Mouse (Mus musculus) gastrocnemius, adult 2 months (tissue): ENCODE results near the gene Synpo2. TPM values are rescaled to one million over a fixed set of nuclear protein-coding genes. Genes with fewer than 3 reads are reported as not detected.

Source experiments
- DNase-seq: peaks from one replicate; pipeline ENCODE4 v3.0.0; 2022
- H3K27ac ChIP-seq: fragments of 200-600 bp; 2 replicates; pipeline ENCODE4 v1.8.1; 2022; ENCODE audit warnings: mild to moderate bottlenecking
- H3K4me3 ChIP-seq: fragments of 200-600 bp; 2 replicates; pipeline ENCODE4 v1.8.1; 2022; ENCODE audit warnings: mild to moderate bottlenecking, moderate library complexity
- CTCF ChIP-seq: fragments of 200-600 bp; IDR thresholded peaks from 2 replicates; pipeline ENCODE4 v1.8.1; 2022; ENCODE audit warnings: antibody characterized with exemption, mild to moderate bottlenecking, moderate library complexity
- intact Hi-C: fragments of 180-260 bp; cut with DNase I; formaldehyde crosslinking; loops from one replicate; pipeline ENCODE4 v1.15.1; 2025
- total RNA-seq, 2 experiments: library from RNA; stranded (reverse); gene quantifications; 2 replicates each; pipeline ENCODE4 v1.2.3; 2021

Gene Synpo2
- total RNA-seq, 2 experiments from 2014 or later = 209 to 273 TPM

GRCm38 (mm10) chr3:123158579-123158978, 77.4 kb downstream of the Synpo2 start:
- peak; percentile 87 for DNase-seq
- intact Hi-C loops = loop anchor here (1.0 to 5.0 kb wide), 3 partner anchors 42 to 220 kb away; partner anchors contain the start of gene Usp53
- Histone ChIP-seq H3K27ac (peak overlapping the region; percentile 92), H3K4me3 (peak overlapping the region; percentile 60)
- peak; percentile 82 for TF ChIP-seq CTCF

DNA sequence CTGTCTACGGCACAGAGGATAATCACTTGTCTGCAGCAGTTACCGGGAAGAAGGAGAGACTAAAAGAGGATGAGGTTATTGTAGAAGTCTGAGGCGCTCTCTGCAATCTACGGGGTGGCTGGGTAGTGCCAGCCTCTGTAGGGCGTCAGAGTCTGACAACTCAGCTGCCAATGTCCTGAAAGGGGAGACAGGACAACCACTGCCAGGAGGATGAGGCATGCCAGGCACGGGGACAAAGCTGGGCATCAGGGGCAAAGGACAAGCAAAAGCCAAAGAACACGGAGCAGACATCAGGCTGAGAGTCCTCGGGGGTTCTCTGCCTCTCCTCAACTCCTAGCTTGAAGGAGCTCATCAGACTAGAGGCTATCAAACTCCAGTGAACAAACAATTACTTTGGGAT, 82.6 kb downstream of the Synpo2 start:
- intact Hi-C loops = loop anchor here (1.0 kb wide), 1 partner anchor 37 kb away; no protein-coding TSS in a partner anchor
- H3K27ac ChIP-seq = peak overlapping the region; percentile 95
- DNase-seq = peak; percentile 91

DNA sequence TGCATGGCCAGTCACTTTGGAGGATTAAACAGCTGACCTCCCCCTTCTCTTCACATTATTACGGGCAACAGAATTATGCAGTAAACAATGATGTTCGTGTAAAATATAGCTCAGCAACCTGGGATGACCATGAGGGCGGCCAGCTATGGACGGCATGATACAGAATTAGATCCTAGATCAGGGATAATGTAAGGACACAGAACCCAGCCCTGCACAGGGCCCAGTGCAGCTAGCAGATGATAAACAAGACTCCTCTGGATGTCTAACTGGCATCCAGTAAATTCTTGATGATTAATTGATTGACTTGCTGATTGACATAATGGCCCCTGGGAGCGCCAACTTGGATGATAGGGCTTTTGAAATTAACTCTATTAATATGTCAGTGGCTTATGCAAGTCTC, 83.0 kb downstream of the Synpo2 start:
- DNase-seq = peak; percentile 56
- intact Hi-C loops = loop anchor here (1.0 kb wide), 1 partner anchor 37 kb away; no protein-coding TSS in a partner anchor
- Histone ChIP-seq H3K27ac (peak overlapping the region; percentile 95), H3K4me3 (peak overlapping the region; percentile 48)
- no peak for TF ChIP-seq CTCF

More for the DNA sequence above, 82.6 kb downstream of the Synpo2 start:
- peak overlapping the region; percentile 48 for H3K4me3 ChIP-seq
- TF ChIP-seq CTCF = no peak

DNA sequence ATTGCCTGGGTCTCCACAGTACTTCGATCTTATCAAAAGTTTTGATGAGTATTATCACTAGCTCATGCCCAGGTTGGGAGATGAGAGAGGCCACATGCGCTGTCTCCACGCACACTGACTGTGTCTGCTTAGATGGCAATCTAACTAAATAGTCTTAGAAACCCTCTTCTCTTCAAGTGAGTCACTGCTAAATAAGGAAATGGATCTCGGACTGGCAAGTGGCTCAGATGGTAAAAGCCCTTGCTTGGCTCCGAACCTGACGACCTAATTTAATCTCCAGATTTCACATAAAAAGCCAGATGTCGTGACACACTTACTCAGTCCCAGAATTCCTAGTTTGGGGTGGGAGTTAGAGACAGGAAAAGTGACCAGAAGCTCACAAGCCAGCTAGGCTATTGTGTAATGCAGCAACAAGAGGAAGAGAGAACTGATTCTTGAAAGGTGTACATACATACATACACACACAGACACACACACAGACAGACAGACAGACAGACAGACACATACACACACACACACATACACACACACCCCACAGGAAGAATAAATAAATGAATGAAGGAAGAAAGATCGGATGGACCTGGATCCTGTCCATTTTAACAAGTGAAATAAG, 85.3 kb downstream of the Synpo2 start:
- Histone ChIP-seq H3K4me3 (no peak overlapping the region), H3K27ac (peak overlapping the region; percentile 95)
- intact Hi-C loops = no loop called here
- TF ChIP-seq CTCF = no peak
- DNase-seq = no peak

DNA sequence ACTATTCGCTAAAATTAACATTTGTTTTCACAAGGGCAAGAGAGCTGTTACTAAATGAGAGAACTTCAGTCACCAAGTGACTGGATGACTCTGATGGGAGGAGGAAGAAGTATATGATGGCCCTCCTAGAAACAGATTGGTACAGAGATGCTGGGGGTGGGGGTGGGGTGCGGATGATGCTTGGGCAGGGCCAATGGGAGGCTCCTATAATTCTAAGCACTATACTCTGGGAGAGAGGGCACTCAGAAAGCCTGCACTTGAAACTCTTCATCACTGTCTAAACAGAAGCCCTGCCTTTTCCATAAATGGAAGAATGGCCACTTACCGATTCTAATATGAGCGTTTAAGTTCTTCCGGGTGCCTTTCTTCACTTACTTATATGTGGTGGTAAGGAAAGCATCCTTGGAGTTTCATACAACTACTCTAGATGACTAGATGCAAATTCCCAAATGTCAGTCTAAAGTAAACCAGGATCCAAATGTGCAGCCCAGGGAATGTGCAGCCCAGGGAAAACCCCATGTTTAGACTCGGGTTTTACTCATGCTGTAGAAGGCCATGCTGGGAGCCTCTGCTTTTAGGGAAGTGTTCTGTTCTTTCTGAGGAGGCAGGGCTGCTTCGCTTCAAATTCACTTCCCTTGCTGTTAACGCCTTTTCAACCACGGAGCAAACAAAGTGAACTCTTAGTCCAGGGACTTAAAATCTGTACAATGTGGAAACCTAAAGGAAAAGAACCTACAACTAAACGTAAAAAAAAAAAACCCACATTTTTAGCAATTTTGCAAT, 86.4 kb downstream of the Synpo2 start:
- no peak for DNase-seq
- TF ChIP-seq CTCF = no peak
- Histone ChIP-seq H3K27ac (0 out of 2 replicates have a peak overlapping the region, but pooled peaks have one; percentile 75), H3K4me3 (no peak overlapping the region)
- intact Hi-C loops = no loop called here

DNA sequence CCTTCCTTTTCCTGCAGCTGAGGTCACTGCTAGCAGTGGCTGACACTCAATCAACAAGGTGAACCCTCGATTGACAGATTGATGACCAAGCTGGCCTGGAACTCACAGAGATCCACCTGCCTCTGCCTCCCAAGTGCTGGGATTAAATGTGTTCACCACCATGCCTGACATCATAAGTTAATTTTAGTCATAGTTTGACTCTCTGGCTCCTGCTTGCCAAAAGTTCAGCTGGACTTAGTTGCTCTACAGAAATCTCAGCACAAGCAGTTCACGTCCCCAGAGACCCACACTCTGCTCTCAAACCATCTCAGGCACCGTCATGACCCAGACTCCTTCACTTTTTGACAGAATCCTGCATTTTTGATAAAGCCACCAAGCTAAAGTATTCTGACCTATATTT, 87.3 kb downstream of the Synpo2 start:
- peak; percentile 34 for DNase-seq
- intact Hi-C loops = no loop called here
- TF ChIP-seq CTCF = no peak
- Histone ChIP-seq H3K27ac (peak overlapping the region; percentile 75), H3K4me3 (no peak overlapping the region)

- intact Hi-C loops = no loop called here
- DNase-seq = no peak
- no peak overlapping the region for H3K4me3 ChIP-seq
- H3K27ac ChIP-seq = peak overlapping the region; percentile 75
- no peak for TF ChIP-seq CTCF
These were observed 89.4 kb downstream of the Synpo2 start for GRCm38 (mm10) chr3:123146557-123146956.

DNA sequence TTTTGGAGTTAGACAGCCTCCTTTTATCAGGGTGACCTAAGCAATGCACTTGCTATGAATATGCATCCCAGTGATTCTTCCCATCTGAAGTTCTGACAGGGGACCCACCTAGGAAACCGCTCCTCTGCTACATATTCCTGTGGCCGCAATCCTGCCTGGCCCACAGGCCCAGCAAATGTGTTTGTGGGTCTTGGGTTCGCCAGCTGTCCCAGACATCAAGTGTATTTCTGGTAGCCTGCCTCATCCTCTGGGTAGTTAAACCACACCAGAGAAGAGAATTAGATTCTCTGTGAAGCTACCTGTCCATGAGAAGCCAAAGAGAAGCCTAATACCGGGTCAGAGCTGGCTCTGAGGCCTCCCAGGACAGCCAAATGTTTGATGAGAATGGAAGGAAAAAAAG, 90.0 kb downstream of the Synpo2 start:
- intact Hi-C loops = no loop called here
- peak overlapping the region; percentile 63 for H3K27ac ChIP-seq
- no peak for TF ChIP-seq CTCF
- no peak overlapping the region for H3K4me3 ChIP-seq
- DNase-seq = no peak

GRCm38 (mm10) chr3:123143412-123143811, 92.5 kb downstream of the Synpo2 start:
- DNase-seq = peak; percentile 81
- TF ChIP-seq CTCF = no peak
- intact Hi-C loops = no loop called here
- Histone ChIP-seq H3K27ac (peak overlapping the region; percentile 93), H3K4me3 (no peak overlapping the region)

DNA sequence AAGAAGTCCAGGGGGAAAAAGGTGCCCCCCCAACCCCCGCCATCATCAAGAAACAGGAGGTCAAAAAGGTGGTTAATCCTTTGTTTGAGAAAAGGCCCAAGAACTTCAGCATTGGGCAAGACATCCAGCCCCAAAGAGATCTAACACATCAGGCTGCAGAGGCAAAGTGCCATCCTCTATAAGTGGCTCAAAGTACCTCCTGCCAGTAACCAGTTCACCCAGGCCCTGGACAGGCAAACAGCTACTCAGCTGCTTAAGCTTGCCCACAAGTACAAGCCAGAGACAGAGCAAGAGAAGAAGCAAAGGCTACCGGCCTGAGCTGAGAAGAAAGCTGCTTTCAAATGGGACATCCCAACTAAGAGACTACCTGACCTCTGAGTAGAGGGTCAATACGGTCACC, 93.7 kb downstream of the Synpo2 start:
- intact Hi-C loops = no loop called here
- TF ChIP-seq CTCF = no peak
- H3K4me3 ChIP-seq = no peak overlapping the region
- peak overlapping the region; percentile 93 for H3K27ac ChIP-seq
- DNase-seq = peak; percentile 60

GRCm38 (mm10) chr3:123141069-123141468, 94.9 kb downstream of the Synpo2 start:
- Histone ChIP-seq H3K27ac (peak overlapping the region; percentile 93), H3K4me3 (no peak overlapping the region)
- intact Hi-C loops = no loop called here
- no peak for TF ChIP-seq CTCF
- DNase-seq = no peak

DNA sequence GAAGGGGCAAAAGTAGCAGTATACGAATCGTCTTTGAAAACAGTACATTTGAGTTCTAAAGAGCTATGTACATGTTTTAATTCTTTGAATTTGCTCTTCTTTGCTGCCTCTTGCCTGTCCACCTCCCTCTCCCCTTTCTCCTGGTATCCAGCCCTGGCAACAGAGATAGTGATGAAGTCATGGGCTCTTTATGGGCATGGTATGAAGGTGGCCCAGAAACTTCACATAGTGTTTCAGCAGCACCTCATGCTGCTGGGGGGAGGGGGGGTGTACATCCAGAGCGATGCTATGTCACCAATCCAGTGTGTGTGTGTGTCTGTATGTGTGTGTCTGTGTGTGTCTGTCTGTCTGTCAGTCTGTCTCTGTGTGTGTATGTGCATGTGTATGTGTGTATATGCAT, 95.8 kb downstream of the Synpo2 start:
- Histone ChIP-seq H3K4me3 (no peak overlapping the region), H3K27ac (peak overlapping the region; percentile 82)
- intact Hi-C loops = no loop called here
- no peak for TF ChIP-seq CTCF
- no peak for DNase-seq

- intact Hi-C loops = no loop called here
- TF ChIP-seq CTCF = no peak
- DNase-seq = no peak
- no peak overlapping the region for H3K4me3 ChIP-seq
- peak overlapping the region; percentile 82 for H3K27ac ChIP-seq
These were observed 96.3 kb downstream of the Synpo2 start for GRCm38 (mm10) chr3:123139619-123140018.
